Mouse (Mus musculus): ENCODE data around the gene Vwa8. TPM values are rescaled to one million over a fixed set of nuclear protein-coding genes. Genes with fewer than 3 reads are reported as not detected.

Gene Vwa8
- total RNA-seq, 1 experiment = 9.8 TPM

- TF ChIP-seq MAFK (IDR thresholded peaks at IDR 0.05; ENCODE audit: insufficient read depth, low read depth, low read length) (no peak), ZC3H11A (IDR thresholded peaks at IDR 0.05; ENCODE audit: borderline replicate concordance, low read depth, low read length) (no peak), CHD2 (IDR thresholded peaks at IDR 0.05; ENCODE audit: low read depth, low read length) (no peak), HCFC1 (IDR thresholded peaks at IDR 0.05; ENCODE audit: borderline replicate concordance, insufficient read depth, low read length) (no peak), ZNF384 (IDR thresholded peaks at IDR 0.05; ENCODE audit: low read depth, low read length) (no peak)
- Histone ChIP-seq H3K9me3 (ENCODE audit: control insufficient read depth, insufficient read depth, low read depth, low read length) (no peaks in the 10 kb centered on the region), H3K36me3 (ENCODE audit: control insufficient read depth, insufficient read depth, low read length, poor library complexity, severe bottlenecking) (no peaks in the 10 kb centered on the region), H3K4me3 (ENCODE audit: insufficient read depth in 1 of 2, low read depth in 1 of 2, low read length in 2 of 2, poor library complexity in 1 of 2, severe bottlenecking in 1 of 2) (no peak overlapping the region), H3K9ac (ENCODE audit: insufficient read depth, low read depth, low read length, poor library complexity, severe bottlenecking) (no peak overlapping the region), H3K27ac (ENCODE audit: insufficient read depth, low read depth, low read length, poor library complexity, severe bottlenecking) (no peak overlapping the region), H3K4me1 (ENCODE audit: control insufficient read depth in 2 of 2, insufficient read depth in 2 of 2, low read length in 2 of 2, poor library complexity in 1 of 2) (peaks cover 2 to 12% of the 10 kb centered on the region in 2 experiments; a peak in 3 of 4 replicates)
- DNase-seq (ENCODE audit: low read depth, low spot score) = no peak
- in situ Hi-C loops (cut with MboI; ENCODE audit: low sequenced_read_pairs in 2 of 2, unreplicated experiment in 2 of 2) = no loop called here
Measured at GRCm38 (mm10) chr14:78850666-78851065, 1.8 kb downstream of the Vwa8 start.

GRCm38 (mm10) chr14:78851366-78851765 lies 2.5 kb downstream of the Vwa8 start:
- Histone ChIP-seq H3K36me3 (ENCODE audit: control insufficient read depth, insufficient read depth, low read length, poor library complexity, severe bottlenecking) (no peaks in the 10 kb centered on the region), H3K9me3 (ENCODE audit: control insufficient read depth, insufficient read depth, low read depth, low read length) (no peaks in the 10 kb centered on the region), H3K4me3 (ENCODE audit: insufficient read depth in 1 of 2, low read depth in 1 of 2, low read length in 2 of 2, poor library complexity in 1 of 2, severe bottlenecking in 1 of 2) (no peak overlapping the region), H3K9ac (ENCODE audit: insufficient read depth, low read depth, low read length, poor library complexity, severe bottlenecking) (no peak overlapping the region), H3K27ac (ENCODE audit: insufficient read depth, low read depth, low read length, poor library complexity, severe bottlenecking) (no peak overlapping the region), H3K4me1 (ENCODE audit: control insufficient read depth in 2 of 2, insufficient read depth in 2 of 2, low read length in 2 of 2, poor library complexity in 1 of 2) (peaks cover 2 to 12% of the 10 kb centered on the region in 2 experiments; a peak in 3 of 4 replicates)
- in situ Hi-C loops (cut with MboI; ENCODE audit: low sequenced_read_pairs in 2 of 2, unreplicated experiment in 2 of 2) = no loop called here
- TF ChIP-seq HCFC1 (IDR thresholded peaks at IDR 0.05; ENCODE audit: borderline replicate concordance, insufficient read depth, low read length) (no peak), ZC3H11A (IDR thresholded peaks at IDR 0.05; ENCODE audit: borderline replicate concordance, low read depth, low read length) (no peak), ZNF384 (IDR thresholded peaks at IDR 0.05; ENCODE audit: low read depth, low read length) (no peak), CHD2 (IDR thresholded peaks at IDR 0.05; ENCODE audit: low read depth, low read length) (no peak), MAFK (IDR thresholded peaks at IDR 0.05; ENCODE audit: insufficient read depth, low read depth, low read length) (no peak)
- DNase-seq (ENCODE audit: low read depth, low spot score) = no peak

GRCm38 (mm10) chr14:78852401-78853246 lies 3.8 kb downstream of the Vwa8 start:
- in situ Hi-C loops (cut with MboI; ENCODE audit: low sequenced_read_pairs in 2 of 2, unreplicated experiment in 2 of 2) = no loop called here
- no peak for DNase-seq (ENCODE audit: low read depth, low spot score)
- no peak overlapping the region for H3K27ac ChIP-seq (ENCODE audit: insufficient read depth, low read depth, low read length, poor library complexity, severe bottlenecking)
- no peaks in the 10 kb centered on the region for H3K36me3 ChIP-seq (ENCODE audit: control insufficient read depth, insufficient read depth, low read length, poor library complexity, severe bottlenecking)
- H3K9ac ChIP-seq (ENCODE audit: insufficient read depth, low read depth, low read length, poor library complexity, severe bottlenecking) = no peak overlapping the region
- no peak overlapping the region for H3K4me3 ChIP-seq (ENCODE audit: insufficient read depth in 1 of 2, low read depth in 1 of 2, low read length in 2 of 2, poor library complexity in 1 of 2, severe bottlenecking in 1 of 2)
- no peaks in the 10 kb centered on the region for H3K9me3 ChIP-seq (ENCODE audit: control insufficient read depth, insufficient read depth, low read depth, low read length)
- peaks cover 2 to 12% of the 10 kb centered on the region in 2 experiments; a peak in 3 of 4 replicates for H3K4me1 ChIP-seq (ENCODE audit: control insufficient read depth in 2 of 2, insufficient read depth in 2 of 2, low read length in 2 of 2, poor library complexity in 1 of 2)
- no peak for TF ChIP-seq ZC3H11A (IDR thresholded peaks at IDR 0.05; ENCODE audit: borderline replicate concordance, low read depth, low read length)
- TF ChIP-seq ZNF384 (IDR thresholded peaks at IDR 0.05; ENCODE audit: low read depth, low read length) = no peak
- TF ChIP-seq MAFK (IDR thresholded peaks at IDR 0.05; ENCODE audit: insufficient read depth, low read depth, low read length) = no peak

- H3K9ac ChIP-seq (ENCODE audit: insufficient read depth, low read depth, low read length, poor library complexity, severe bottlenecking) = no peak overlapping the region
- no peaks in the 10 kb centered on the region for H3K36me3 ChIP-seq (ENCODE audit: control insufficient read depth, insufficient read depth, low read length, poor library complexity, severe bottlenecking)
- no peaks in the 10 kb centered on the region for H3K4me1 ChIP-seq (ENCODE audit: control insufficient read depth in 2 of 2, insufficient read depth in 2 of 2, low read length in 2 of 2, poor library complexity in 1 of 2)
- H3K4me3 ChIP-seq (ENCODE audit: insufficient read depth in 1 of 2, low read depth in 1 of 2, low read length in 2 of 2, poor library complexity in 1 of 2, severe bottlenecking in 1 of 2) = no peak overlapping the region
- DNase-seq (ENCODE audit: low read depth, low spot score) = no peak
- TF ChIP-seq ZC3H11A (IDR thresholded peaks at IDR 0.05; ENCODE audit: borderline replicate concordance, low read depth, low read length) (0 out of 2 replicates have a peak, but pooled peaks have one; percentile 28), MAFK (IDR thresholded peaks at IDR 0.05; ENCODE audit: insufficient read depth, low read depth, low read length) (no peak)
- H3K9me3 ChIP-seq (ENCODE audit: control insufficient read depth, insufficient read depth, low read depth, low read length) = no peaks in the 10 kb centered on the region
- no peak overlapping the region for H3K27ac ChIP-seq (ENCODE audit: insufficient read depth, low read depth, low read length, poor library complexity, severe bottlenecking)
- in situ Hi-C loops (cut with MboI; ENCODE audit: low sequenced_read_pairs in 2 of 2, unreplicated experiment in 2 of 2) = loop anchor here in 1 of 2 experiments (10.0 kb wide), 1 partner anchor 244 kb away; no protein-coding TSS in a partner anchor
Measured at GRCm38 (mm10) chr14:78861156-78861555, 12.3 kb downstream of the Vwa8 start.

Measured in ES-E14 (cell line).